Mouse (Mus musculus) limb, embryonic 10.5 days (tissue): ENCODE data around the gene Rhox4d. TPM values are rescaled to one million over a fixed set of nuclear protein-coding genes. Genes with fewer than 3 reads are reported as not detected.
"Not testable (repeated sequence)": the region's sequence is repeated elsewhere in the genome, so short reads cannot be mapped to it uniquely, and the experiment has no call there.

Experiments
- DNase-seq: peaks from one replicate; pipeline ENCODE4 v3.0.0-alpha.2; 2017; ENCODE audit warnings: low spot score
- H3K27ac ChIP-seq: fragments of 300-500 bp; sonication (generic); 2 replicates; pipeline ENCODE4 v1.5.1; 2016; ENCODE audit warnings: mild to moderate bottlenecking
- H3K27me3 ChIP-seq: fragments of 300-500 bp; sonication (generic); 2 replicates; pipeline ENCODE4 v1.6.1; 2016; ENCODE audit warnings: low read depth, mild to moderate bottlenecking; ENCODE audit not compliant: poor library complexity, severe bottlenecking
- H3K36me3 ChIP-seq: fragments of 300-500 bp; sonication (generic); 2 replicates; pipeline ENCODE4 v1.6.1; 2016; ENCODE audit warnings: mild to moderate bottlenecking, moderate library complexity
- H3K4me1 ChIP-seq: fragments of 300-500 bp; sonication (generic); 2 replicates; pipeline ENCODE4 v1.6.1; 2016
- H3K4me3 ChIP-seq: fragments of 300-500 bp; sonication (generic); 2 replicates; pipeline ENCODE4 v1.5.1; 2016; ENCODE audit warnings: mild to moderate bottlenecking, moderate library complexity
- H3K9me3 ChIP-seq: fragments of 300-500 bp; sonication (generic); replicated peaks from 2 replicates; pipeline ENCODE4 v1.6.1; 2016; ENCODE audit warnings: mild to moderate bottlenecking
- WGBS: fragments of 180-500 bp; shearing (Covaris S2); methylation state at CpG from one replicate; pipeline ENCODE4 v1.1.7; 2016; 5-methylcytosine and 5-hydroxymethylcytosine counted together
- polyA plus RNA-seq: library from polyadenylated mRNA; unstranded; fragments of >200 nt; fragmentation: Nextera tagmentation; extraction: Ambion mirVana; gene quantifications from 2 replicates; pipeline ENCODE4 v1.2.1, GENCODE M21; 2016

The Rhox4d gene
- not detected in 2 replicates for polyA plus RNA-seq

DNA sequence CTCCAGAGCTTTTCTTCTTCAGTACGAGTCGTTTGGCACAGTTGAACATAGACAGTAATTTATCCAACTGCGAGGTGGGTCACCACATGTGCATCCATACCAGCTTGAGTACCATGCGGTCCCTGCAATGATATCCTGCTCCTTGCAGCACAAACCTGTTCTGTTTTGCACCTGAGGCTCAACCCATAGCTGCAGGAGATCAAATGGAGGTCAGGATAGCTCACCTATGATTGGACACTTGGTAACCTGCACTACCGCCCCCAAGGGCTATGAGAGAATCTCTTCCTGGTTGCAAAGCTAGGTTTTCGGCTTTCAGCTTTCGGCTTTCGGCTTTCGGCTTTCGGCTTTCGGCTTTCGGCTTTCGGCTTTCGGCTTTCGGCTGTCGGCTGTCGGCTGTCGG is at the start of gene Rhox4d:
TSS of gene Rhox4d (plus strand) at position 301 of the 400 bp plus-strand sequence.
- not testable (repeated sequence) for H3K27ac ChIP-seq, DNase-seq, H3K36me3 ChIP-seq, H3K4me3 ChIP-seq, H3K9me3 ChIP-seq, H3K27me3 ChIP-seq, H3K4me1 ChIP-seq
- 96% methylated on average over 15 of the region's 18 CpGs for WGBS

DNA sequence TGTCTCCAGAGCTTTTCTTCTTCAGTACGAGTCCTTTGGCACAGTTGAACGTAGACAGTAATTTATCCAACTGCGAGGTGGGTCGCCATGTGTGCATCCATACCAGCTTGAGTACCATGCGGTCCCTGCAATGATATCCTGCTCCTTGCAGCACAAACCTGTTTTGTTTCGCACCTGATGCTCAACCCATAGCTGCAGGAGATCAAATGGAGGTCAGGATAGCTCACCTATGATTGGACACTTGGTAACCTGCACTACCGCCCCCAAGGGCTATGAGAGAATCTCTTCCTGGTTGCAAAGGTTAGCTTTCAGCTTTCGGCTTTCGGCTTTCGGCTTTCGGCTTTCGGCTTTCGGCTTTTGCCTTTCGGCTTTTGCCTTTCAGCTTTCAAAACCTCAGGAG is 34.1 kb upstream of the Rhox4d start, which contains the start of gene Rhox4c:
TSS of gene Rhox4c (plus strand) at position 301 of the 400 bp plus-strand sequence.
- H3K9me3 ChIP-seq, H3K27me3 ChIP-seq, H3K4me3 ChIP-seq, H3K36me3 ChIP-seq, H3K4me1 ChIP-seq, H3K27ac ChIP-seq, DNase-seq: not testable (repeated sequence)
- WGBS, result 94% methylated on average over 14 of the region's 14 CpGs

DNA sequence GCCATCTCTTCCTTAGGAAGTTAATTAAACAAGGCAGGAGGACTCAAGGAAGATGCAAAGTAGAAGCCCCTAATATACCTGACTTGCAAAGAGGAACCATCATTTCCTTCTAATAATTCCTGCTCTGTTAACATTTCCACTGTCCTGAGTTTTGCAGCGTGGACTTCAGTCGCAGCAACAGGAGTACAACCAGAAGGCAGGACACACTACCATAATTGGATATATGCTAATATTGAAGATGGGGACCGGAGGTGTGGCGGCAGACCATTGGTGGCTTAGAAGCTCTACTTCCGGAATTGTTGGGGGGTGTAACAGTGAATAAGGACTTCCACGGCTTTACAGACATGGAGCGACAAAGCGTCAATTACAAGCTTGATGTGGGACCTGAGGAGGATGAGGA is 16.0 kb downstream of the Rhox4d start, which contains the start of gene Rhox2e:
TSS of gene Rhox2e (plus strand) at position 301 of the 400 bp plus-strand sequence.
- H3K27ac ChIP-seq, DNase-seq, H3K9me3 ChIP-seq, H3K36me3 ChIP-seq, H3K27me3 ChIP-seq, H3K4me3 ChIP-seq, H3K4me1 ChIP-seq: not testable (repeated sequence)
- WGBS, result 97% methylated on average over 2 of the region's 8 CpGs

DNA sequence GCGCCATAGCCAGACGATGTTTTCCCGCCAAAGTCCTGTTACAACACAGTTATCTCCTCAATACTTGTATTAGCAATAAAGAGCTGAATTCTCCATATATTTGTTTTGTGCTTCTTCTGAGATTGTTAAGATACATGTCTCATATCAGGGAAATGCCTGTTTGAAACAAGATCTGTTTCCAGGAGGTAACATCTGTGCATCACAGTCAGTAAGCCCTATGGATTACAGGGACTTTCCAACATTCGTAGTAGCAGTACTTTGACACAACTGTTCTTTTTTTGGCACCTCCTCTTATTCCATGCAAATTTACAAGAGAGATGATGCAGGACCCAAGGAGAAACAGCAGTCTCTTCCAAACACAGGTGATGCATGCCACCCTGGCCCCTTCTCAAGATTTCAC is 27.6 kb downstream of the Rhox4d start, which contains the start of gene Rhox3e:
TSS of gene Rhox3e (plus strand) at position 301 of the 400 bp plus-strand sequence.
- not testable (repeated sequence) for H3K9me3 ChIP-seq, H3K4me1 ChIP-seq, DNase-seq, H3K27me3 ChIP-seq, H3K27ac ChIP-seq, H3K4me3 ChIP-seq, H3K36me3 ChIP-seq
- WGBS, result 100% methylated on average over 1 of the region's 4 CpGs

DNA sequence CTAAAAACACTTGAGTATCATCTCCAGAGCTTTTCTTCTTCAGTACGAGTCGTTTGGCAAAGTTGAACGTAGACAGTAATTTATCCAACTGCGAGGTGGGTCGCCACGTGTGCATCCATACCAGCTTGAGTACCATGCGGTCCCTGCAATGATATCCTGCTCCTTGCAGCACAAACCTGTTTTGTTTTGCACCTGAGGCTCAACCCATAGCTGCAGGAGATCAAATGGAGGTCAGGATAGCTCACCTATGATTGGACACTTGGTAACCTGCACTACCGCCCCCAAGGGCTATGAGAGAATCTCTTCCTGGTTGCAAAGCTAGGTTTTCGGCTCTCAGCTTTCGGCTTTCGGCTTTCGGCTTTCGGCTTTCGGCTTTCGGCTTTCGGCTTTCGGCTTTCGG is 43.0 kb downstream of the Rhox4d start, which contains the start of gene Rhox4e:
TSS of gene Rhox4e (plus strand) at position 301 of the 400 bp plus-strand sequence.
- 97% methylated on average over 10 of the region's 18 CpGs for WGBS
- H3K36me3 ChIP-seq, DNase-seq, H3K27me3 ChIP-seq, H3K4me3 ChIP-seq, H3K9me3 ChIP-seq, H3K4me1 ChIP-seq, H3K27ac ChIP-seq: not testable (repeated sequence)

Other genes with a start within 250 kb of the Rhox4d start
- gene Rhox4a, start 249.0 kb upstream of the Rhox4d start, polyA plus RNA-seq, result not detected in 2 replicates
- not detected in 2 replicates for gene Rhox3a2, start 134.3 kb upstream of the Rhox4d start, polyA plus RNA-seq
- not detected in 2 replicates for gene Rhox4a2, start 123.5 kb upstream of the Rhox4d start, polyA plus RNA-seq
- not detected in 2 replicates for gene Rhox2b, start 102.3 kb upstream of the Rhox4d start, polyA plus RNA-seq
- gene Rhox4b, start 81.9 kb upstream of the Rhox4d start, polyA plus RNA-seq, result not detected in 2 replicates
- gene Rhox2c, start 60.7 kb upstream of the Rhox4d start, polyA plus RNA-seq, result not detected in 2 replicates
- gene Rhox3c, start 55.8 kb upstream of the Rhox4d start, polyA plus RNA-seq, result not detected in 2 replicates
- not detected in 2 replicates for gene Rhox4c, start 34.0 kb upstream of the Rhox4d start, polyA plus RNA-seq
- not detected in 2 replicates for gene Rhox2d, start 20.9 kb upstream of the Rhox4d start, polyA plus RNA-seq
- gene Rhox2e, start 16.1 kb downstream of the Rhox4d start, polyA plus RNA-seq, result not detected in 2 replicates
- not detected in 2 replicates for gene Rhox3e, start 27.7 kb downstream of the Rhox4d start, polyA plus RNA-seq
- not detected in 2 replicates for gene Rhox4e, start 43.1 kb downstream of the Rhox4d start, polyA plus RNA-seq
- not detected in 2 replicates for gene Rhox2f, start 57.0 kb downstream of the Rhox4d start, polyA plus RNA-seq
- not detected in 2 replicates for gene Rhox3f, start 66.6 kb downstream of the Rhox4d start, polyA plus RNA-seq
- not detected in 2 replicates for gene Rhox4f, start 93.3 kb downstream of the Rhox4d start, polyA plus RNA-seq
- not detected in 2 replicates for gene Rhox3g, start 114.3 kb downstream of the Rhox4d start, polyA plus RNA-seq
- gene Rhox2g, start 129.1 kb downstream of the Rhox4d start, polyA plus RNA-seq, result not detected in 2 replicates
- not detected in 2 replicates for gene Rhox4g, start 137.0 kb downstream of the Rhox4d start, polyA plus RNA-seq
- not detected in 2 replicates for gene Rhox3h, start 154.4 kb downstream of the Rhox4d start, polyA plus RNA-seq
- gene Rhox2h, start 158.9 kb downstream of the Rhox4d start, polyA plus RNA-seq, result not detected in 2 replicates